Mouse (Mus musculus) hindbrain, embryonic 15.5 days (tissue): Measurements from ENCODE around the gene Dok4. TPM values are rescaled to one million over a fixed set of nuclear protein-coding genes. Genes with fewer than 3 reads are reported as not detected.

ENCODE experiments used
- ATAC-seq: fragments of 200-750 bp; cut with Nextera tagmentation; 2 replicates; pipeline ENCODE4 v1.8.0; 2017; ENCODE audit warnings: low read depth, moderate number of reproducible peaks, moderate TSS enrichment; ENCODE audit not compliant: low FRiP score
- H3K27ac ChIP-seq: fragments of 300-500 bp; sonication (generic); replicated peaks from 2 replicates; pipeline ENCODE4 v1.5.1; 2015; ENCODE audit warnings: mild to moderate bottlenecking, inconsistent platforms
- H3K27me3 ChIP-seq: fragments of 300-500 bp; sonication (generic); 2 replicates; pipeline ENCODE4 v1.6.1; 2015; ENCODE audit warnings: control low read depth, inconsistent platforms
- H3K36me3 ChIP-seq: fragments of 300-500 bp; sonication (generic); 2 replicates; pipeline ENCODE4 v1.6.1; 2015; ENCODE audit warnings: control low read depth, inconsistent platforms
- H3K4me1 ChIP-seq: fragments of 300-500 bp; sonication (generic); replicated peaks from 2 replicates; pipeline ENCODE4 v1.6.1; 2015; ENCODE audit warnings: control low read depth, inconsistent platforms
- H3K4me2 ChIP-seq: fragments of 300-500 bp; sonication (generic); 2 replicates; pipeline ENCODE4 v1.6.1; 2015; ENCODE audit warnings: moderate library complexity, mild to moderate bottlenecking, inconsistent platforms
- H3K4me3 ChIP-seq: fragments of 300-500 bp; sonication (generic); 2 replicates; pipeline ENCODE4 v1.5.1; 2015; ENCODE audit warnings: mild to moderate bottlenecking, inconsistent platforms
- H3K9ac ChIP-seq: fragments of 300-500 bp; sonication (generic); 2 replicates; pipeline ENCODE4 v1.6.1; 2015; ENCODE audit warnings: inconsistent platforms
- H3K9me3 ChIP-seq: fragments of 300-500 bp; sonication (generic); 2 replicates; pipeline ENCODE4 v1.6.1; 2016; ENCODE audit warnings: control low read depth, inconsistent platforms
- WGBS: fragments of 180-500 bp; shearing (Covaris S2); methylation state at CpG from one replicate; pipeline ENCODE4 v1.1.7; 2015; 5-methylcytosine and 5-hydroxymethylcytosine counted together
- polyA plus RNA-seq: library from polyadenylated mRNA; unstranded; fragments of >200 nt; fragmentation: Nextera tagmentation; extraction: Ambion mirVana; gene quantifications from 2 replicates; pipeline ENCODE4 v1.2.1, GENCODE M21; 2015

The Dok4 gene
- polyA plus RNA-seq, 1 experiment from 2014 or later, result 88.9 TPM

DNA sequence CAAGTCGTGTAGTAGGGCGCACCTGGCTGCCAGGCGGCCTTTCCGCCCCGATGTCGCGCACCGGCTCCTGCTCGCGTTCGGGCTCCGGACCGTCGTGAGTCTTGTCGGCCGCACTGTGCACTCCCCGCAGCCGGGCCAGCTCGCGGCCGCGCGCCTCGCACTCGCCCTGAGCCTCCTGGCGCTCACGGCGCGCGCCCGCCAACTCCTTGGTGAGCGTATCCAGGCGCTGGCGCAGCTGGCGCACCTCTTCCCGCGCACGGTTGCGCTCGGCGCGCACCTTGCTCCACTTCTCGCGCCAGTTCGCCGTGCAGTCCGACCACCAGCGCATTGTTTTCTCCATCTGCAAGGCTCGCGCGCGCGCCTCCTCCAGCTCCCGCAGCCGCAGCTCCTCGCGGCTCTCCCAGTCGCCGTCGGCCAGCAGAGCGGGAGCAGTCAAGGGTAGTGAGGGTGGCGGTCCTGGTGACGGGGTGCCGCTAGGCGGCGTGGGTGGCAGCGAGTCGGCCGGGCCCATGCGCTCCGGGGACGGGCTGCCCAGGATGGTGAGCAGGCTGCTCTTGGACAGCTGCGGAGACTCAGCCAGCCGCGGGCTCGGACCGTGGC, 37.0 kb upstream of the Dok4 start:
- peak overlapping the region; percentile 43 for H3K4me3 ChIP-seq
- H3K9me3 ChIP-seq, result no peaks in the 10 kb centered on the region
- peak overlapping the region; percentile 10 for H3K9ac ChIP-seq
- 6% methylated on average over 77 of the region's 77 CpGs for WGBS
- H3K27ac ChIP-seq, result no peak overlapping the region
- ATAC-seq, result peak; percentile 32; the same call in 1 of the 2 replicates
- H3K4me2 ChIP-seq, result peak overlapping the region; percentile 64
- no peaks in the 10 kb centered on the region for H3K36me3 ChIP-seq
- peaks cover 44% of the 10 kb centered on the region for H3K4me1 ChIP-seq
- H3K27me3 ChIP-seq, result peaks cover 25% of the 10 kb centered on the region

DNA sequence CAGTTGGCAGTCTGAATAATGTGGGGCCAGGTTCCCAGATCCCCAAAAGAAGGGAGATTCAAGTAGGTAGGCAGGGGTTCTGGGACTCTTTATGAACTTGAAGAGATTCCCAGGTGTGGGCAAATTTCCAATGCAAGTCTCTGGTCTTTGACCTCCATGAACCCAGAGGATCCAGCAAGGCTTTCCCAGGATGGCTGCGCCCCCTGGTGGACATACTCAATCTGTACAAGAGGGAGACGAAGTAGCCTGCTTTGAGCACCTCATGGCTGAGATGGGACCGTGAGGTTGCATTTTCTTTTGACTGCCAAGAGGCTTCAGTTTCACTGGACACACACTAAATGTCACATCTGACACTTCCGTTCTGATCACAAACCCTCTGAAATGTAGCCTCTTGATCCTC, 32.7 kb upstream of the Dok4 start:
- Histone ChIP-seq H3K4me1 (peaks cover 23% of the 10 kb centered on the region), H3K4me2 (no peak overlapping the region), H3K4me3 (no peak overlapping the region), H3K9ac (no peak overlapping the region), H3K27ac (no peak overlapping the region), H3K36me3 (no peaks in the 10 kb centered on the region), H3K27me3 (peaks cover 14% of the 10 kb centered on the region), H3K9me3 (no peaks in the 10 kb centered on the region)
- ATAC-seq, result no peak
- WGBS, result 9% methylated on average over 4 of the region's 4 CpGs

DNA sequence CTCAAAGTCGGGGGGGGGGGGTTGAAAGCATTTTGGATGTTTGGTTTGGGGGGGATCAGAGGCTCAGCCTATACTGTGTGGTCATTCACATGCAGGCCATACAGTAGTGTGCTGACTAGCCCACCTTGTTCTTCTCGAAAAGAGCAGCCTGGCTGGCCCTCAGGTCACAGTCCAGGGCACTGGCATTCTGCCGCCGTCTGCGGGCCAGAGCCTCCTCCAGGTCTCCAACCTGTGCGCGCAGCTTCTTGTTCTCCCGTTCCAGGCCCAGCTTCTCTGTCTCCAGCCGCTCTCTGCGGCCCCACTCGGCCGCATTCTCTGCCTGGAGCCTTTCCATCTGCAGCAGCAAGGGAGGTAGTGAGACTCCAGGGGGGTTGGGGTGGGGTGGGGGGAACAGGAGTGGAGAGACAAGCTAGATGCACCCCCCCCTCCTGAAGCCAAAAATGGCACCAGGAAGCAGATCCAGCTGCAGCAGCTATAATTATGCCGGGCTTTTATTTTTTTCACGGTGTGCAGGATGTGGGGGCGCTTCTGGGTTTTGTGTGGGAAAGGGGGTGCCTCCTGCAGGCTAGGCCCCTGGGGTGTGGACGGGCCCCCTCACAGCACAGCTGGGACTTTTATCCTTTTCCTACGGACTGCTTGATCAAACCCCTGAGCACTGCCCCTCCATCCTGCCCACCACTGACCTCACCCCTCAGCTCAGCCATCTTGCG, 31.6 kb upstream of the Dok4 start:
- ATAC-seq, result no peak
- WGBS, result 83% methylated on average over 18 of the region's 18 CpGs
- no peak overlapping the region for H3K4me2 ChIP-seq
- no peak overlapping the region for H3K27ac ChIP-seq
- H3K9ac ChIP-seq, result no peak overlapping the region
- H3K36me3 ChIP-seq, result no peaks in the 10 kb centered on the region
- peaks cover 6% of the 10 kb centered on the region; the same call in 1 of the 2 replicates for H3K27me3 ChIP-seq
- H3K4me1 ChIP-seq, result peaks cover 19% of the 10 kb centered on the region
- H3K4me3 ChIP-seq, result no peak overlapping the region
- H3K9me3 ChIP-seq, result no peaks in the 10 kb centered on the region

DNA sequence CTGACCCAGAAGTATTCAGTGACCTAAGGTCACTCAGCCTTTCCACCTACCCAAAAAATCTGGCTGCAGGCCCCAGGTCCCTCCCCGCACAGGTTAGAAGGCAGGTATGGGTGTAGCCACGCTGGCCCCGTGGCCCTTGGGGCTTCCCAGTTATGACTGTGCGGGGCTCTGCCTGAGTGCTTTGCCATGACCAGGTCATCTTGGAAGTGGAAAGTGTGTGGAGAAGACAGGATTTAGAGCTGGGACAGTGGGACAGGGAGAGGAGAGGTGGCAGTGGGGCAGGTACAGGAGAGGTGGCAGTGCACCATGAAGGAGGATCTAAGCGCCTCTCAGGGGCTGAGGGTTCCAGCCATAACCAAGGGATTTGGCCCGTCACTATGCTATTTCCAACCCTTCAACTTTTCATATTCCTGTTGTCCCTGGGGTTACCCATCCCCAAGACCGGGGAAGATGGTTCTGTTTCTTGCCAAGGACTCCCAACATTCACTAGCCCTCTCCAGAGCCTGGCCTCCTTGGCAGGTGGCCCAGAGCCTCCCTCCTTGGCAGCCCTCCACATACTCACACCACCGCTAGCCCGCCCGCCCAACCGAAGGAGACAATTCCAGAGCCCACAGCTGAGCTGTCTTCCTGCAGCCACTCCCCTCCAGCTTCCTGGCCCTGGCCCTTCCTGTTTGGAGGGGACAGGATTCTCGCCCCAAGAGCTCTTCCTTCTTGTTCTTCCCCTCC, 28.5 kb upstream of the Dok4 start:
- Histone ChIP-seq H3K4me1 (peaks cover 19% of the 10 kb centered on the region), H3K4me2 (no peak overlapping the region), H3K36me3 (no peaks in the 10 kb centered on the region), H3K9ac (no peak overlapping the region), H3K4me3 (no peak overlapping the region), H3K27me3 (no peaks in the 10 kb centered on the region), H3K27ac (no peak overlapping the region), H3K9me3 (no peaks in the 10 kb centered on the region)
- peak; percentile 61 for ATAC-seq
- WGBS, result 73% methylated on average over 12 of the region's 12 CpGs

DNA sequence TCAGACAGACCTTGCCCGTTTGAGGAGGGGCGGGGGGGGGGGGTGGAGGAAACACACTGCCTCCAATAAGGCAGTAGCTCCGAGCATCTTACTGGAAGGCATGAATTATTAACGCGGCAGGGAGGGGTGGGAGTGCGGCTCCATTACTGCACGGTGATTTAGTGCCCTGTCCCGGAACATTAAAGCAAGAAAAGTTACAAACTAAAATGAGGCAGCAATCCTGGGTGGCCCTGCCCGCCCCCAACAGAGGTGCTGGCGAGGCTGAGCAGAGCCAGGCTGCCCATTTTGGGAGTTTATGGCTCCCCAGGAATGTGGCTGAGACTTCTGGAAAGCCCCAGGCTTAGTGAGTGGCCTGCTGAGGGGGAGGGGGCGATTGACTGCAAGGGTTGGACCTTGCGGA, 27.6 kb upstream of the Dok4 start:
- H3K4me3 ChIP-seq, result no peak overlapping the region
- no peaks in the 10 kb centered on the region for H3K9me3 ChIP-seq
- H3K27me3 ChIP-seq, result no peaks in the 10 kb centered on the region
- no peak overlapping the region for H3K27ac ChIP-seq
- H3K4me2 ChIP-seq, result no peak overlapping the region
- H3K9ac ChIP-seq, result no peak overlapping the region
- no peak for ATAC-seq
- 46% methylated on average over 12 of the region's 12 CpGs for WGBS
- peaks cover 23% of the 10 kb centered on the region for H3K4me1 ChIP-seq
- H3K36me3 ChIP-seq, result no peaks in the 10 kb centered on the region

DNA sequence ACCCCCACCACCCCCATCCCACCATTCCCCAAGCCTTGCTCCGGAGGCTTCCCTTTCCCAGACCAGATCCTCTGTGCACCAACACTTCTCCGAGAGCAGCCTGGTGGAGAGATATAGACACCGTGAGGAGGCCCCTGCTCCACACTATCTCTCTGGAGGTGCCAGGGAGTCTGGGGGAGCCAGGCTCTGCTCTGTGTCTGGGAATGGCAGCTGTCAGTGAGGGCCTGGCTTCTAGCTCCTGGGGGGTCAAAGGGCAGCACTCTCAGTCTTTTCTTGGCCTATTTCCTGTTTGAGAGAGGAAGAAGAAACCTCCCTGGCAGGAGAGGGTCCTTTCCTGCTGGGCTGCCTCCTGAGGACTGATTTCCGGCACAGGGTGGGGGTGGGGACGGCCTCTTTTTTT, 24.9 kb upstream of the Dok4 start:
- no peak for ATAC-seq
- no peaks in the 10 kb centered on the region for H3K36me3 ChIP-seq
- no peak overlapping the region for H3K9ac ChIP-seq
- no peaks in the 10 kb centered on the region for H3K27me3 ChIP-seq
- H3K4me1 ChIP-seq, result peaks cover 20% of the 10 kb centered on the region
- H3K27ac ChIP-seq, result no peak overlapping the region
- WGBS, result 22% methylated on average over 5 of the region's 5 CpGs
- no peak overlapping the region for H3K4me3 ChIP-seq
- H3K9me3 ChIP-seq, result no peaks in the 10 kb centered on the region
- H3K4me2 ChIP-seq, result no peak overlapping the region

DNA sequence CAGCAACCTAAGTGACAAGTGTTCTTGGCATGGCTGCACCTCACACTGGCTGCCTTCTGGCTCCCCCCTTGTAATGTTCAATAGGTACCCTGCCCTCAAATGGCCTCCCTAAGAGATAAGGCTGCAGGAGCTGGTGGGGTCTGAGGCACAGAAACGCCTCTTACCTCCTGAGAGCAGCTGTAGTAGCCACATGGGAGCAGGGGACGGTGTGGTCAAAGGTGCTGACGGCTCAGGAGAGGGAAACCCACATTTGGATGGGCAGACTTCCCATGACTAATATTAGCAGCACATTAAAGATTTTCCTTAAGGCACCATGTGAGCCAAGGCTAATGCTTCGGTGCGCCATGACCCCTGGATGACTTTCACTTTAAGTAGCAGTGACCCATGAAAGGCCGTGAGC, 24.5 kb upstream of the Dok4 start:
- H3K27ac ChIP-seq, result no peak overlapping the region
- no peak for ATAC-seq
- H3K4me2 ChIP-seq, result no peak overlapping the region
- 16% methylated on average over 6 of the region's 6 CpGs for WGBS
- H3K9ac ChIP-seq, result no peak overlapping the region
- no peaks in the 10 kb centered on the region for H3K36me3 ChIP-seq
- H3K4me3 ChIP-seq, result no peak overlapping the region
- no peaks in the 10 kb centered on the region for H3K27me3 ChIP-seq
- H3K9me3 ChIP-seq, result no peaks in the 10 kb centered on the region
- H3K4me1 ChIP-seq, result peaks cover 20% of the 10 kb centered on the region

DNA sequence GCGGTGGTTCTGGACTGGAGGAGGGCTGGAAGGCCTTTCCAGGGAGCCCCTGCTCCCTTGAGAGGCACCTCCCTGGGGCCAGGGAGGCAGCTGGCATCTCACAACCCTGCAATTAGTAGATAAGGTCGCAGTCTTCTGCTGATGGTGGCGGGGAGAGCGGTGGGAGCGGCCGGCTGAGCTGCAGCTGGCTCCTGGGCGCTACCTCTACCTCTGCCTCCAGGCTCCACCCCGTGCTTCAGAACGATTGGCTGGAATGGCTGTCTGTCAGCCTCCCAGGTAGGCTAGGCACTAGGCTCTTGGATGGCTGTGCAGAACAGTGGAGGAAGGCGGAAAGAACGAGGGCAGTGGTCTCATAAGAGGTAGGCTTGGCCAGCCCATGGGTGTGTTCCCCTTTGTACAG, 23.1 kb upstream of the Dok4 start:
- Histone ChIP-seq H3K9me3 (no peaks in the 10 kb centered on the region), H3K4me1 (peaks cover 8% of the 10 kb centered on the region; the same call in 1 of the 2 replicates), H3K4me2 (peak overlapping the region; percentile 38), H3K27me3 (no peaks in the 10 kb centered on the region), H3K4me3 (no peak overlapping the region), H3K9ac (no peak overlapping the region), H3K36me3 (no peaks in the 10 kb centered on the region), H3K27ac (no peak overlapping the region)
- peak; percentile 43; the same call in 1 of the 2 replicates for ATAC-seq
- WGBS, result 13% methylated on average over 11 of the region's 11 CpGs

DNA sequence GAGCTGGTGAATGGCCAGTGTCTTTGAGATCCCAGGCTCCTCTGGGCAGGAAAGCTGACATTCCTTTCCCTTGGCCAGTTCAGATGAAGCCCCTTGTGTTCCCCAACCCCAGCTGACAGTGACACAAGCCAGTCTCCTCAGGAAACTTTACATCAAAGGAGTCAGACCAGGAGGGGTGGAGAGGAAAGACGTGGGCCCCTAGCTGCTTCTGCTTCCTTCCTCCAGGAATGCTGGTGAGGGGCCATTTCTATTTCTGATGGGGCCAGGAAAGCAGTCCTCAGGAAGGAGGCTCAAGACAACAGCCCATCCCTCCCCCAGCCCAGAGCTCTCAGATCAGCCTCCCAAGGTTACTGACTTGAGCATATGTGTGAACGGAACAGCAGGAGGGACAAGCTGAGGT, 16.8 kb upstream of the Dok4 start:
- Histone ChIP-seq H3K27ac (no peak overlapping the region), H3K9ac (no peak overlapping the region), H3K27me3 (no peaks in the 10 kb centered on the region), H3K4me2 (no peak overlapping the region), H3K4me3 (no peak overlapping the region), H3K9me3 (no peaks in the 10 kb centered on the region), H3K4me1 (no peaks in the 10 kb centered on the region), H3K36me3 (no peaks in the 10 kb centered on the region)
- 49% methylated on average over 2 of the region's 2 CpGs for WGBS
- no peak for ATAC-seq

DNA sequence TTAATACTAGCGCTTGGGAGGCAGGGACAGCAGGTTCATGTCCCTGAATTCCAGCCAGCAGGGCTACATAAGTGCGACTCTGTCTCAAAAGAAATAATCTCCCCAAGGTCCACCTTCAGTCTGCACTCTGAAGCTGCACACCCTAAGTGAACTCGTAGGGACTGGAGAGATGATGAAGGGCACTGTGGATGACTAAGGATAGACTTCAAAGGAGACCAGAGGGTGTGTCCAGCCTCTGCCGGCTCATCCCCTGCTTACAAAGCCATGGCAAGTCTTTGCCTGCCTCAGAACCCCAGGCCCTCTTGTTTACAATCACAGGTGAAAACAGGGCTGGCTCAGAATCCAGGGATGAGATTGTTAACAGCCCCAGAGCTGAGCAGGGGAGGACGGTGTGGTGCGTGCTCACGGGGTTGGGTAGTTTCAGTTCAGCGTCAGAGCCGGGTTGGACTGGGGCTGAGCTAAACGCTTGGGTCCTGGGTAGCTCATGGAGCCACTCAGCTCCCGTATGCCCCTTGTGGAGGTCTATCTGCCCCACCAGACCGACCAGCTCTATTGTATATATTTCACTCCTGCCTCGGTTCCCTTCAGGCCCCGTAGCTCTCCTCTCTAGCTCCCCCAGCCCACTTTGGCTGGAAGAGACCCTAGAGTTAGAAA, 12.4 kb upstream of the Dok4 start:
- H3K4me1 ChIP-seq, result no peaks in the 10 kb centered on the region
- H3K9me3 ChIP-seq, result no peaks in the 10 kb centered on the region
- no peak overlapping the region for H3K27ac ChIP-seq
- no peaks in the 10 kb centered on the region for H3K27me3 ChIP-seq
- ATAC-seq, result no peak
- H3K9ac ChIP-seq, result no peak overlapping the region
- H3K4me3 ChIP-seq, result no peak overlapping the region
- 41% methylated on average over 14 of the region's 14 CpGs for WGBS
- no peaks in the 10 kb centered on the region for H3K36me3 ChIP-seq
- no peak overlapping the region for H3K4me2 ChIP-seq

DNA sequence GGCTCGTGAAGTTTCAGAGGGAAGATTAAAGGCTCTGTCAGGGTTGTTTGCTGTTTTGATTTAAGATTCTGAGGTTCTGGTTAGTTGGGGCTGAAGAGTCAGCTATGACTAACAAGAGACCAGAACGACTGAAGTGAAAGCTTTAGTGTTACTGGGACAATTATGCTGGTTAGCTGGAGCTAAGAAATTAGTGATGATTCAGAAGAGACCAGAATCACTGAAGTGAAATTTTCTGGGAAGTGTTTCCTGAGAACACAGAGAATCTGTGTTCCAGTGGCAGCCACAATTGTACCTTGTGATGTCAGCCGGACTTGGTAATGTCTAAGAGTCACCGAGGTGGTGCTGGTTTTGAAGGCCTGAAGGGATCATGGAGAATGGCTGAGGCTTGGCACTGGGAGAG, 4.6 kb upstream of the Dok4 start:
- no peak for ATAC-seq
- Histone ChIP-seq H3K27me3 (0 out of 2 replicates have a peak, but pooled peaks cover 9% of the 10 kb centered on the region), H3K9ac (no peak overlapping the region), H3K36me3 (no peaks in the 10 kb centered on the region), H3K4me1 (peaks cover 8% of the 10 kb centered on the region), H3K4me2 (no peak overlapping the region), H3K27ac (no peak overlapping the region), H3K9me3 (no peaks in the 10 kb centered on the region), H3K4me3 (no peak overlapping the region)
- 86% methylated on average over 4 of the region's 4 CpGs for WGBS

DNA sequence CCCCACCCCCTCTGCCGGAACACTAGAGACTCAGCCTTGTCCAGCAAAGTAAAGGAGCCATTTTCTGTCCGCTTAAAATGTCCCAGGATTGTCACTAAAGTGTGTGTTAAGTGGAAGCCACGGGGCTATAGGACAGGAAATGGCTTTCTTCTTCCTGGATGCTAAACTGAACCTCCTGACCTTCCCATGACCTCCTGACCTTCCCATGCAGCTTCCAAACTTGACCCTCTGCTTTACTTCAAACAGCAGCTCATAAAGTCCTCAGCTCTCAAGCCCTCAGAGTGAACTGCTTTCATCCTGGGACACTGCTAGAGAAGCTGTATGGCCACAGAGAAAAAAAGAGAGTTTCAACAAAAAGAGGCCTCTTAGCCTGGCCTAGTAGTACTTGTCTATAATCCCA, 690 bp upstream of the Dok4 start:
- Histone ChIP-seq H3K27me3 (peaks cover 22% of the 10 kb centered on the region; the same call in 1 of the 2 replicates), H3K9ac (no peak overlapping the region), H3K9me3 (no peaks in the 10 kb centered on the region), H3K4me1 (peaks cover 34% of the 10 kb centered on the region), H3K27ac (no peak overlapping the region), H3K4me2 (no peak overlapping the region), H3K4me3 (no peak overlapping the region), H3K36me3 (no peaks in the 10 kb centered on the region)
- 47% methylated on average over 3 of the region's 3 CpGs for WGBS
- no peak for ATAC-seq
